In the genomic region with DNA sequence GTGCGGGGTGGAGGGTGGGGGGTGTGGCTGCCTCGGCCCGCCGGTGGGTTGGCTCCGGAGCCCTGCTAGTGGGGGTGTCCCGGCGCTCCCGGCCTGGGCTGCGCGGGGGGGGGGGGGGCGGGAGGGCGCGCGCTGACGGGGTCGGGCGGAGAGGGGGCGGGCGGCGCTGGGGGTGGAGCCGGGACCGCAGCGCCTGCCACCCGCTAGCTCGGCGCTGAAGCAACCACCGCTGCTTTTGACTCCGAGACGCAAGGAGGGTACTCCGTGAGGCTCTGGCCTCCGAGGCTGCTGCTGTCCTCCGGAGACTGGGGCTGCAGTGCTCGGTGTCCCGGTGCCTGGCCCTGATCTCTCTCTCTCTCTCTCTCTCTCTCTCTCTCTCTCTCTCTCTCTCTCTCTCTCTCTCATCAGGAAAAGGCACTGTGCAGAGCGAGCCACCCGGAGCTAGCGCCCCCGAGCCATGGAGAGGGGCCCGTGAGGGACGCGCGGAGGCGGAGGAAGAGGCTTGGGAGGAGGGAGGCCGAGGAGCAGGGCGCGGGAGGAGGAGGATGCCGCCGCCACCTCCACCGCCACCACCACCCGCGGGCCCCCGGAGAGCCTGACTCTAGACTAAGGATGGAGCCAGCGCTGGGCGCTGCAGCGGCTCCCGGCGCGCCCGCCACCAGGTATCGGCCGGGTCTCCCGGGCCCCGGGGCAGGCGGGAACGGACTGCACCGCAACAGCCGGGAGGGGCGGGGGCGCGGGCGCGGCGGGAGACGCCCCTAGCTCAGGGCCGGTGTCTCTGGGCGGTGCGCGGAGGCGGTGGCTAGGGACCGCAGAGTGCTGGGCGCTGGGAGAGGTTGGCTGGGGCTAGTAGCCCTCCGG, we compare ENCODE assay signal across 8 mouse cellular contexts. TPM values are rescaled to one million over a fixed set of nuclear protein-coding genes. Genes with fewer than 3 reads are reported as not detected.
DNase-seq lines count a peak whose midpoint lies in the region; ATAC-seq lines count a peak whose summit lies in the region.

A gene (plus strand): TSS at position 221 of the 861 bp plus-strand sequence.

- peak within 1 kb of the TSS; percentile 100 for H3K4me2 ChIP-seq in lung, embryonic 15.5 days

- H3K27ac ChIP-seq in heart, embryonic 10.5 days = peak within 1 kb of the TSS; percentile 79
- no peak within 1 kb of the TSS for H3K27ac ChIP-seq in lung, embryonic 15.5 days

- peak; percentile 66; the same call in 1 of the 2 replicates for ATAC-seq in lung, embryonic 15.5 days (ENCODE audit: borderline replicate concordance, extremely low read depth, low FRiP score, low TSS enrichment)

- H3K36me3 ChIP-seq in heart, embryonic 10.5 days = no peaks in the 10 kb centered on the region
- no peaks in the 10 kb centered on the region for H3K36me3 ChIP-seq in lung, embryonic 15.5 days

- H3K4me3 ChIP-seq in heart, embryonic 10.5 days = peak within 1 kb of the TSS; percentile 78
- H3K4me3 ChIP-seq in lung, embryonic 15.5 days = peak within 1 kb of the TSS; percentile 62

- peaks cover 34% of the 10 kb centered on the region for H3K4me1 ChIP-seq in heart, embryonic 10.5 days
- H3K4me1 ChIP-seq in lung, embryonic 15.5 days = peaks cover 13% of the 10 kb centered on the region

- DNase-seq in ovary, adult 18-20 months (ENCODE audit: low spot score) = peak; percentile 30
- no peak for DNase-seq in ovary, postnatal 14 days (ENCODE audit: low spot score)
- DNase-seq in cerebellum, postnatal 25 days = peak; percentile 61
- DNase-seq in heart, embryonic 10.5 days (ENCODE audit: low spot score) = no peak
- DNase-seq in kidney, postnatal 14 days = peak; percentile 62
- peak; percentile 13 for DNase-seq in retina, postnatal 7 days (ENCODE audit: low read depth, low spot score)
- DNase-seq in c-Kit-positive CD71-positive TER-119-positive erythroid progenitor cells, embryonic 14.5 days (ENCODE audit: low spot score) = no peak

- WGBS in heart, embryonic 10.5 days = under 1% methylated on average over 58 of the region's 82 CpGs
- WGBS in lung, embryonic 15.5 days = under 1% methylated on average over 58 of the region's 82 CpGs

- H3K27me3 ChIP-seq in heart, embryonic 10.5 days (ENCODE audit: insufficient read depth, poor library complexity, severe bottlenecking) = peaks cover 85% of the 10 kb centered on the region
- peaks cover 60% of the 10 kb centered on the region for H3K27me3 ChIP-seq in lung, embryonic 15.5 days

- H3K9me3 ChIP-seq in heart, embryonic 10.5 days = no peaks in the 10 kb centered on the region
- H3K9me3 ChIP-seq in lung, embryonic 15.5 days = no peaks in the 10 kb centered on the region

- peak within 1 kb of the TSS; percentile 43 for H3K9ac ChIP-seq in lung, embryonic 15.5 days

RNA-seq across cellular contexts. Expression of the gene that starts here (rescaled TPM):
- 0.84 and 2.0 TPM in 2 replicates for polyA plus RNA-seq in heart, embryonic 10.5 days (2016; fragmentation: Nextera tagmentation; extraction: Ambion mirVana)
- polyA plus RNA-seq in lung, embryonic 15.5 days (2015; fragmentation: Nextera tagmentation; extraction: Ambion mirVana) = 1.8 and 2.0 TPM in 2 replicates

Comparison
In these comparisons a context has a peak if more than half of its experiments do, and no peak if none do; other contexts are left out.
1. DNase-seq: peak in ovary, adult 18-20 months (single experiment), cerebellum, postnatal 25 days (2 of 2), kidney, postnatal 14 days (single experiment) and retina, postnatal 7 days (single experiment); none in ovary, postnatal 14 days (single experiment), heart, embryonic 10.5 days (single experiment) and c-Kit-positive CD71-positive TER-119-positive erythroid progenitor cells, embryonic 14.5 days (single experiment).